Mouse (Mus musculus) A20 (cell line): Measurements from ENCODE around the gene Hist1h2bk.
A peak's percentile ranks its signal among the peaks of the same experiment; 100 is the strongest.
"Not testable (repeated sequence)": the region's sequence is repeated elsewhere in the genome, so short reads cannot be mapped to it uniquely, and the experiment has no call there.

Source experiments
- DNase-seq: peaks from one replicate; pipeline ENCODE4 v3.0.0-alpha.2; 2011; ENCODE audit warnings: low read depth, low spot score

The Hist1h2bk gene

GRCm38 (mm10) chr13:22040464-22041141 lies 4.9 kb downstream of the Hist1h2bk start:
- peak; percentile 78 for DNase-seq

- peak; percentile 97 for DNase-seq
Measured at GRCm38 (mm10) chr13:22041142-22041536, 5.5 kb downstream of the Hist1h2bk start, which contains the start of gene Hist1h4i. Gene Hist1h4i (minus strand): TSS chr13:22041362.

GRCm38 (mm10) chr13:22041651-22042567 lies 6.2 kb downstream of the Hist1h2bk start:
- peak; percentile 75 for DNase-seq

- DNase-seq, result peak; percentile 98
Measured at GRCm38 (mm10) chr13:22042568-22043502, 7.2 kb downstream of the Hist1h2bk start, which contains the start of the genes Hist1h2ag and Hist1h2bj. Gene Hist1h2ag (minus strand): TSS chr13:22042944. Gene Hist1h2bj (plus strand): TSS chr13:22043214.

- DNase-seq, result peak; percentile 76
Measured at GRCm38 (mm10) chr13:22043503-22044431, 8.1 kb downstream of the Hist1h2bk start.

- no peak for DNase-seq
Measured at GRCm38 (mm10) chr13:22044432-22045155, 8.9 kb downstream of the Hist1h2bk start.

- no peak for DNase-seq
Measured at GRCm38 (mm10) chr13:22045311-22045710, 9.6 kb downstream of the Hist1h2bk start.

GRCm38 (mm10) chr13:22049041-22049440 lies 13.4 kb downstream of the Hist1h2bk start:
- no peak for DNase-seq

- DNase-seq, result peak; percentile 89
Measured at GRCm38 (mm10) chr13:22049737-22050440, 14.2 kb downstream of the Hist1h2bk start.

- peak; percentile 98 for DNase-seq
Measured at GRCm38 (mm10) chr13:22050591-22051522, 15.2 kb downstream of the Hist1h2bk start.

GRCm38 (mm10) chr13:22051523-22051859 lies 15.8 kb downstream of the Hist1h2bk start:
- no peak for DNase-seq

- peak; percentile 33 for DNase-seq
Measured at GRCm38 (mm10) chr13:22053754-22054153, 18.1 kb downstream of the Hist1h2bk start.

GRCm38 (mm10) chr13:22061422-22061821 lies 25.8 kb downstream of the Hist1h2bk start:
- DNase-seq, result no peak

- no peak for DNase-seq
Measured at GRCm38 (mm10) chr13:22063468-22063867, 27.8 kb downstream of the Hist1h2bk start.

- not testable (repeated sequence) for DNase-seq
Measured at GRCm38 (mm10) chr13:22084140-22084539, 48.5 kb downstream of the Hist1h2bk start, which contains the start of gene Vmn1r188. Gene Vmn1r188 (plus strand): TSS chr13:22084440.
